Mouse (Mus musculus) frontal cortex, postnatal 14 days (tissue): ENCODE measurements around the gene Clip4.

Experiments used
- DNase-seq, 2 experiments: peaks; one replicate each; pipeline ENCODE4 v3.0.0; 2022; ENCODE audit warnings: low spot score in 2 of 2

Gene Clip4

GRCm38 (mm10) chr17:71791622-71792021, 23.3 kb downstream of the Clip4 start:
- DNase-seq = no peak

DNA sequence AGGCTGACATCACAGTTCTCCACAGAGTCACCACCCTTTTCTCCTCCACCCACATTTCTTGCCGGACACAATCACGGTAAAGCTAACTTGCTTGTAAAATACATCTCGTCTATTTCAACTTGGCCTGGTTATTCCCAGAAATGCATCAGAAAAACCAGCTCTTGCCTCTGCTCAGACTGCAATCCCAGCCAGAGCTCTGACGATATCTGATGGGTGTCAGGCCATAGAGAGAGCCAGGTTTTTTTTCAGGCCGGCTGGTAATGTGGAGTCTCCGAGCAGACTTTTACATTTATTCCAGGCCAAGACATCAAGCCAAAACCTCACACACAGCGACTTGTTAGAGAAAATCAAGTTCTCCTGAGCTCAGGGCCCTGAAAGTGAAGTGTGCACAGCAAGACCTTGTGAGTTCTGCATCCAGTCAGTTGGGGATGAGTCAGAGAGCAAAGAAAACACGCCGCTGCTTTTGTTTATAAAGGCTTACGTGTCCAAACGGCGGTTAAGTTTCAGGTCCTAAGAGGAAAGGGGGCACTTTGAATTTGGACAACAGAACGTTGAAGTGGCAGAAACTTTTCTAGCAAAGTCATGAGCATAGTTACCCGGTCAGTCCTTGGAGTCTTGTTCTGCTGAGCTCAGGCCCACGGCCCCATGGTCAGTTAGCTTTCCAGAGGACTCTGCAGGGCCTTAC, 27.4 kb downstream of the Clip4 start:
- DNase-seq = no peak

GRCm38 (mm10) chr17:71803456-71803855, 35.2 kb downstream of the Clip4 start:
- no peak for DNase-seq

GRCm38 (mm10) chr17:71803876-71804275, 35.6 kb downstream of the Clip4 start:
- no peak for DNase-seq

GRCm38 (mm10) chr17:71811070-71811469, 42.8 kb downstream of the Clip4 start:
- no peak for DNase-seq

DNA sequence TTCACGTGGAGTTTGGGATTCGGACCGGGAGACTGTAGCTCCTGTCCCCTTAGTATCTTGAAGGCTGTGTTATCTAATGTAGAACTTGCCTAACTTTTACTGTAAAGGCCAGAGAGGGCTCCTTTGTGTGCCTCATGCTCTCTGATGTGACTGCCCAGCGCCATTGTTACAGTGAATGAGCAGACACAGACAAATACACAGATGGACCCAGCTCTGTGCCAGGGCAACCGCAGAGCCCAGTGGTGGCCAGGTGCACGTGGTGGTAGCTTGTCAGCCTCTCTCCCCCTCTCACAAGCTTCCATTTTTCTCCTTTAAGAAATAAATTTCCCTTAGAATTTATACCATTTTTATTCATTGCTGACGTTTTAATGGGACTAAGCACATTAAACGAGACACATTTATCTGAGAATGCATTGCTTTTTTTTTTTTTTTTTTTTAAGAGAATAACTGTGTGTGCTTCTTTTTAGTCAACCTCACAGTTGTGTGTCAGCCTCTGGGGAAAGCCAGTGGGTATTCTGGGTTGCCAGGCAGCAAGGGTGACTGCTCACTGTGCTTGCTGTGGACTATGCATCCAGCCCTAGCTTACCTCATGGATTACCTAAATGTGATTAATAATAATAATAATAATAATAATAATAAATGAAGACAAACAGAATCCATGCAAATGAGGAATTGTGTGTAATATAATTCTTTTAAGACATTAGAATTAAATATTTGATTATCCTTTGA, 48.0 kb downstream of the Clip4 start:
- no peak for DNase-seq

GRCm38 (mm10) chr17:71823622-71824306, 55.5 kb downstream of the Clip4 start:
- DNase-seq = no peak

DNA sequence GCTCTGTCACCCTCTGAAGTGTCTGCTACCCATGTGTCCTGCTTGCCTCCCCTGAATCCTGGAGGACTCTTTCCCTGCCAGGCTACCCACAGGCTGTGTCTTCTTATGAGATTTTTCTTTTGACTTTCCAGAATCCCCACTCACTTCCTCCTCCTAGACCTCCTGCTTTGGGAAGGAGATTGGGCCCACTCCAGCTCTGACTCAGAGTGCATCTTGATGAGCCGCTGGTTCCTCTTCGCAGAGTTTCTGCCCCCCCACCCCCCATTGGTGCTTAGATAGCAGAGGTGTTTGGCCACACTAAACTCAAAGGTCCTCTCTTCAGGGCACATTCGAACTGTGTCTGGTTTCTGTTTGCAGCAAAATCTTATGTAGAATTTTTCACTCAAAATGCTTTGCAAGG, 58.3 kb downstream of the Clip4 start:
- no peak for DNase-seq

GRCm38 (mm10) chr17:71827627-71828026, 59.4 kb downstream of the Clip4 start:
- no peak for DNase-seq

- no peak for DNase-seq
These were observed 60.6 kb downstream of the Clip4 start for GRCm38 (mm10) chr17:71828647-71829414.

DNA sequence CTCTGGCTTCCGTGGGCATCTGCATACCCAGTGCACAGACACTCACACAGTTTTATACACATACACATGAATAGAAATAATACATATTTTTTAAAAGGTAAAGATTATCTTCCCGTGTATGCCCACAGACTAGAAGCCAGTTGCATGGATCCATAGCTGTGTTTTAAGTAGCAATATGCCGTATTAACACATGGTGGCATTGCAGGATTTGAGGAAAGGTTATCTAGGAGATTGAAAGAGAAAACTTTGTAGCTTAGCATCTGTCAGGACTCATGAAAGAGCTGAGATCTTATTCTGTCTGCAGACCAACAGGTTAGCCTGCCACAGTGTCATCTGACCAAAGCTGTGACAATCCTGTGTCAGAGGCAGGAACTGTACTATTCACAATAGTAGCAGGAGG, 63.7 kb downstream of the Clip4 start:
- no peak for DNase-seq

DNA sequence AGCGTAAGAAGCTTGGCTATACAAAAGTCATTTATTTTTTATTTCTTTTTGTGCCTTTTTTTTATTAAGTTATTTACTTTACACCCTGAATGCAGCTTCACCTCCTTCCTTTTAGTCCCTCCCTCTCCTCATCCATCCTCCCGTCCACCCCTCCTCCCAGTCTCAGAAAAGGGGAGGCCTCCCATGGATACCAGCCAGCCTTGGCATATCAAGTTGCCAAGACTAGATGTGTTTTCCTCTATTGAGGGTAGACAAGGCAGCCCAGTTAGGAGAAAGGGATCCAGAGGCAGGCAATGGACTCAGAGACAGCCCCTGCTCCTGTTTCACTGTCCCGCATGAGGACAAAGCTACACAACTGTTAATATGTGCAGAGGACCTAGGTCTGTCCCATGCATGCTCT, 93.9 kb downstream of the Clip4 start:
- no peak for DNase-seq

GRCm38 (mm10) chr17:71862895-71863294, 94.6 kb downstream of the Clip4 start:
- DNase-seq = no peak

- no peak for DNase-seq
These were observed 95.8 kb downstream of the Clip4 start for GRCm38 (mm10) chr17:71864039-71864438.

- DNase-seq = no peak
These were observed 97.2 kb downstream of the Clip4 start for GRCm38 (mm10) chr17:71865437-71865836.

- DNase-seq = no peak
These were observed 99.6 kb downstream of the Clip4 start for GRCm38 (mm10) chr17:71867892-71868291.

GRCm38 (mm10) chr17:71868828-71869227, 100.6 kb downstream of the Clip4 start:
- no peak for DNase-seq

DNA sequence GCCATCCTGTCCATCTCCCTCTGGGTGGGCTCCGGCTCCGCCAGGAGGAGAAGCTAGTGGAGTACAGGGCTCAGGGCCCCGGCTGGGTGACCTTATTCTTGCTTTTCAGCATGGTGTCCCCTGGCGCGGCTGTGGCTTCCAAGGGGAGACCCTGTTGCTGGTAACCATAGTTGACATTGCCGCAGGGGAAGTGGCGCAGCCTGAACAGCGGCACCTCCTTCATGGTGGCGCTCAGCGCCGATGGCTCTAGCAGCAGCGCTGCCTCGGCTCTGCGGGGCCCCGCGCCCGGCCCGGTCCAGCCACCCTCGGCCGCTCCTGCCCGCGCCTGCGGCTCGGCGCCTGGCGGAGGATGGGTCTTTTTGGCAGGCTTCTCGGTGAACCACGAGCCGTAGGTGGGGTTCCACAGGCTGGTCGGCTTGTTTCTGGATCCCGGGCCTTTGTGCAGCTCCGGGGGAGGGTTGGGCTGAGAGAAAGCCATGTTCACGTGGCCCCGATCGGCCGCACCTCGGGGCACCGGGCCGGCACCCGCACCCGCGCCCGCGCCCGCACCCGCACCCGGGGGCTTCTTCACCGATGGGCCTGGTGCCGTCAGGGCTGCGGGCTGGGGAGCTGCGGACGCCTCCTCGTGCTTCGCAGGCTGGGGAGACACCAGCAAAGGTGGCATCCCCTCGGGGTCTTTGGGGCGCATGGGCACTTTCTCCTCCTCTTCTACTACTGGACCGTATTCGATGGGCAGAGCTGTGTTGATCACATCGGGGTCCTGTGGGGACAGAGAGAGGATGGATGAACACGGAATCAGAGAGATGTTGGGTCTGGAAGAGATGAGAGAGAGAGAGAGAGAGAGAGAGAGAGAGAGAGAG, 101.3 kb downstream of the Clip4 start:
- peak in 1 of 2 experiments; percentile 20 for DNase-seq

DNA sequence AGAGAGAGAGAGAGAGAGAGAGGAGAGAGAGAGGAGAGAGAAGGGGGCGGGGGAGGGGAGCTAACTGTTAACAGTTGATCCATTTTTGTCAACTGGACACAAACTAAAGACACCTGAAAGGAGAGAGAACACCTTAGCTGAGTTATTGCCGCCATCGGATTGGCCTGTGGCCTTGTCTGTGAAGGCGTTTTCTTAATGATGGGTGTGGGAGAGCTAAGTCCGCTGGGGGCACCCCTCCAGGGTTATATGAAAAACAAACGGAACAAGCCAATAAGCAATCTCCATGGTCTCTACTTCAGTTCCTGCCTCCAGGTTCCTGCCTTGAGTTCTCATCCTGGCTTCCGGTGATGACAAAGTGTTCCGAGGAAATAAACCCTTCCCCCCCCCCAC, 102.0 kb downstream of the Clip4 start:
- DNase-seq = no peak

GRCm38 (mm10) chr17:71870641-71871040, 102.4 kb downstream of the Clip4 start:
- DNase-seq = no peak

DNA sequence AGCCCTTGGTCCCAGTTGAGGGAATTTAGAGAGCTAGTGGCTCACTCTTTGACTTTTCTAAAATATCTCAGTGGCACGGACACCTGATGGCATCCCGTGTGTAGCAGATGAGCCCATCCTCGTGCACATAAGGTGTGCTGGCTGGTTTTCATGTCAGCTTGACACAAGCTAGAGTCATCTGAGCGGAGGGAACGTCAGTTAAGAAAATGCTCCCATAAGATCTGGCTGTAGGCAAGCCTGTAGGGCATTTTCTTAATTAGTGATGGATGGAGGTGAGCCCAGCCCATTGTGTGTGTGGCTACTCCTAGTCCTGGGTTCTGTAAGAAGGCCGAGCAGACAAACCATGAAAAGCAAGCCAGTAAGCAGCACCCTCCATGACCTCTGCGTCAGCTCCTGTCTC, 103.7 kb downstream of the Clip4 start:
- DNase-seq = no peak
